19 mouse cellular contexts compared by ENCODE assay signal in genomic region chr11:22479836-22480619, GRCm38 (mm10).
"Had no signal": no experiment of that assay in that cellular context is flagged by ENCODE, and none has a peak within 500 bp of the region (broad histone marks: within the 10 kb centered on the region; RNA-seq: fewer than 3 reads in every experiment).

No protein-coding gene starts in this region.

- ATAC-seq: lung, postnatal 0 days; midbrain, embryonic 15.5 days had no signal

- H3K4me2 ChIP-seq: liver, embryonic 11.5 days; liver, embryonic 15.5 days; midbrain, embryonic 15.5 days; neural tube, embryonic 12.5 days; stomach, embryonic 15.5 days had no signal

- H3K9me3 ChIP-seq: liver, embryonic 15.5 days; midbrain, embryonic 15.5 days; neural tube, embryonic 12.5 days; stomach, embryonic 15.5 days had no signal

- H3K27me3 ChIP-seq: liver, embryonic 15.5 days; midbrain, embryonic 15.5 days; neural tube, embryonic 12.5 days; stomach, embryonic 15.5 days had no signal

- DNase-seq: kidney, adult 8-10 months; kidney, postnatal 25 days; layer of hippocampus, adult 9-11 months; layer of hippocampus, postnatal 36 days; left cerebral cortex, postnatal 4 days; lung, adult 2 months; lung, postnatal 4 days; retina, postnatal 1 day; right cerebral cortex, postnatal 4 days; spleen, adult 18-20 months; thymus, adult 2 months; thymus, postnatal 25 days had no signal

- H3K9ac ChIP-seq: liver, embryonic 15.5 days; midbrain, embryonic 15.5 days; neural tube, embryonic 12.5 days; stomach, embryonic 15.5 days had no signal

- H3K27ac ChIP-seq: liver, embryonic 15.5 days; midbrain, embryonic 10.5 days; midbrain, embryonic 15.5 days; neural tube, embryonic 12.5 days; stomach, embryonic 15.5 days had no signal

- H3K4me3 ChIP-seq: liver, embryonic 15.5 days; midbrain, embryonic 10.5 days; midbrain, embryonic 15.5 days; neural tube, embryonic 12.5 days; stomach, embryonic 15.5 days had no signal

- H3K4me1 ChIP-seq: liver, embryonic 15.5 days; midbrain, embryonic 10.5 days; midbrain, embryonic 15.5 days; neural tube, embryonic 12.5 days; stomach, embryonic 15.5 days had no signal

- H3K36me3 ChIP-seq: liver, embryonic 15.5 days; midbrain, embryonic 10.5 days; midbrain, embryonic 15.5 days; neural tube, embryonic 12.5 days; stomach, embryonic 15.5 days had no signal
